Mouse (Mus musculus) bone marrow macrophage, adult 2 months (primary cell): ENCODE data around the gene Ttk. TPM values are rescaled to one million over a fixed set of nuclear protein-coding genes. Genes with fewer than 3 reads are reported as not detected.

Experiments used
- H3K27ac ChIP-seq: 2 replicates; pipeline ENCODE4 v1.5.1; 2012; ENCODE audit warnings: low read depth, low read length; ENCODE audit not compliant: insufficient read depth
- H3K4me1 ChIP-seq: 2 replicates; pipeline ENCODE4 v1.6.1; 2012; ENCODE audit warnings: low read length; ENCODE audit not compliant: control insufficient read depth, insufficient read depth
- H3K4me3 ChIP-seq: 2 replicates; pipeline ENCODE4 v1.5.1; 2012; ENCODE audit warnings: mild to moderate bottlenecking, low read length, moderate library complexity; ENCODE audit not compliant: insufficient read depth
- CTCF ChIP-seq: IDR thresholded peaks from 2 replicates; pipeline ENCODE4 v1.5.1; 2012; ENCODE audit warnings: low read depth, mild to moderate bottlenecking, low read length, moderate library complexity
- POLR2A ChIP-seq: IDR thresholded peaks from 2 replicates; pipeline ENCODE4 v1.6.1; 2012; ENCODE audit warnings: mild to moderate bottlenecking, low read depth, low read length, borderline replicate concordance
- polyA plus RNA-seq: library from polyadenylated mRNA; stranded (reverse); fragments of >200 nt; gene quantifications from 2 replicates; pipeline ENCODE4 v1.2.4, GENCODE M21; 2012; ENCODE audit not compliant: missing spikeins, insufficient read depth, insufficient read length

The Ttk gene
- polyA plus RNA-seq, 1 experiment: 11.4 TPM

DNA sequence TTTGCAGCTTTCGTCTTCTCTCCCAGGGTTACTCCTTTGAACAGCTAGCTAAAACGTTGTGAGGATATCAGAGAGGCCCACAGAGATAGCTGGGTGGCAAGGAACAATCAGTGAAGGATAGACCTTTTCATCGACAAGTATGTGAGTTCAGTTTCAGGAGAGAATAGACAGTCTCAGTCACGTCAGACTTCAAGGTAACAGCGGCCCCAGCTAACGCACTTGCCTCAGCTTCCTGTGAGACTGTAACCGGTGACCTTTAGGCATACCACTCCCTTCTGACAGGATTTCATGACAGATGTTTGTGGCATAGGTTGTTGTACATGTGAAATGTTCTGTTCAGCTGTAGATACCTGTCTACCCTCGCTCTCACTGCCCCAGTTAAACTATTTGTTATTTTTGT lies 58.6 kb downstream of the Ttk start:
- Histone ChIP-seq H3K27ac (no peak overlapping the region), H3K4me3 (no peak overlapping the region), H3K4me1 (peaks cover 8% of the 10 kb centered on the region)
- TF ChIP-seq POLR2A: no peak
- no peak for TF ChIP-seq CTCF

DNA sequence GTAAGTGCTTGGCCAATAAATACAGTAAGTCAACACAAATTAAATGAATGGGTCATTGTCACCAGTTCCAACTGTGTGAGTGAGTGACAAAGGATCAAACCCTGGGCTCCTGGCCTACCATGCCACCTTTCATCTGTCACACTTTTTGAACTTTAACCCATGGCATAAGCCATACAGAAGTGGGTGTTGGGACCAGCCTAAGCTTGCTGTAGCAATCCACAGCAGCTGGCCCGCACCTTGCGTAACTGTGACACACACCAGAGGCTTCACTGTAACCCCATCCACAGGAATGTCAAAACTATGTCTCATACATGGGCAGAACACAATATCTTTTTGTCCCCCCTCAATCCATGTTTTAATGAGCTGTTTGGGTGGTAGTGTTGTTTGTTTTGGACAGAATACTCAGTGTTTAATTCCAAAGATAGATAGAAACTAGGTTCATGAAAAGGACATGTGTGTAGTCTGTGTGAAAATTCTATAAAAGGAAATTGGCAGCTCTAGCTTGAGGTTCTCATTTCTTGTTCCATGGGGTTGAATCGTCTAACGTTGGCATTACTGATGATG lies 59.4 kb downstream of the Ttk start:
- TF ChIP-seq POLR2A: no peak
- no peak for TF ChIP-seq CTCF
- Histone ChIP-seq H3K27ac (no peak overlapping the region), H3K4me1 (peaks cover 8% of the 10 kb centered on the region), H3K4me3 (no peak overlapping the region)

DNA sequence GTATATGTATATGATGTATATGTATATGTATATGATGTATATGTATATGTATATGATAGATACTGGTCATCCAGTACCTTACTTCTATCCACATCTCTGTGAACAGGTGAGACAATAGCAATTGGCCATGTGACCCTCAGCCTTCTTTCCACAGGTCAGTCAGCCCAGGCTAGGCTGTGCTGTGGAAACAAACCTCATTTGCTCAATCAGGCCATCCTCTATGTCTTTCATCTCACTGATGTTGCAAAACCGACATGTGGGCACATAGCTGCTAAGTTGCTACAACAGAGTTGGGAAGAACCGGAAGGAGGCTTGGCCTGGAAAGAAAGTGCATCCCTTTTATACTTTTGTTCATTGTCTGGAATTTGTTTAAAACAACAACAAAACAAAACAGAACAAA lies 67.6 kb downstream of the Ttk start:
- H3K4me3 ChIP-seq: no peak overlapping the region
- no peak for TF ChIP-seq CTCF
- no peak for TF ChIP-seq POLR2A
- H3K4me1 ChIP-seq: no peaks in the 10 kb centered on the region
- H3K27ac ChIP-seq: no peak overlapping the region

DNA sequence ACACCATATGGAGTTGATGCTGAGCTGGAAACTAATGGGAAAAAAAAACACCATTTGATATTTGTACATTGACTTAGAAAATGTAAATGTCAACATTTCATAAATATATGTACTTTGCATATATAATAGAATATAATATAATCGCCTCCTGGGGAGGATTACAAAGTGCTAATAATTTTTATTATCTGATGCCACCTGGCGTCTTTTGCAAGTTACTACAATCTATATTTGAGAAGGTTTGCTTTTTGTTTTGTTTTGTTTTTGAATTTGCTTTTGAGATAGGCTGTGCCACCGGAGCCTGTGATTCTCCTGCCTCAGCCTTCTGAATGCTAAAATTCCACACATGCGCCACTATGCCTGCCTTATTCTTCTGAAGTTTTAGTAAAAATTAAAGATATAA lies 71.3 kb downstream of the Ttk start:
- no peak overlapping the region for H3K27ac ChIP-seq
- TF ChIP-seq POLR2A (no peak), CTCF (no peak)
- no peak overlapping the region for H3K4me3 ChIP-seq
- H3K4me1 ChIP-seq: no peaks in the 10 kb centered on the region

DNA sequence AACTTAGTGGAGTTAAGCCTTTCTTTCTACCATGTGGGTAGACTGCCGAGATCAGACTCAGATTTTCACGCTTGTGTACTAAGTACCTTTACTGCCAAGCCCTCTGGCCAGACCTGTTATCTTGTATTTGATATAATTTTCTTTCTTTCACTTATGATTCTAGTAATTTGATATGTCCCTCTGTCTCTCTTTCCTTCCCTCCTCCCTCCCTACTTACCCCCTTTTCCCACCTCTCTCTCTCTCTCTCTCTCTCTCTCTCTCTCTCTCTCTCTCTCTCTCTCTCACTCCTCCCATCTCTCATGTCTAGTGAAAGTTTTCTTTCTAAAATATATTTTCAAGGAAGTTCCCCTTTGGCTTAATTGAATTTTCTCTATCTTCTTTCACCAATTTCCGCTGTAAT lies 72.5 kb downstream of the Ttk start:
- no peak for TF ChIP-seq POLR2A
- no peak for TF ChIP-seq CTCF
- H3K27ac ChIP-seq: no peak overlapping the region
- H3K4me3 ChIP-seq: no peak overlapping the region
- H3K4me1 ChIP-seq: no peaks in the 10 kb centered on the region

DNA sequence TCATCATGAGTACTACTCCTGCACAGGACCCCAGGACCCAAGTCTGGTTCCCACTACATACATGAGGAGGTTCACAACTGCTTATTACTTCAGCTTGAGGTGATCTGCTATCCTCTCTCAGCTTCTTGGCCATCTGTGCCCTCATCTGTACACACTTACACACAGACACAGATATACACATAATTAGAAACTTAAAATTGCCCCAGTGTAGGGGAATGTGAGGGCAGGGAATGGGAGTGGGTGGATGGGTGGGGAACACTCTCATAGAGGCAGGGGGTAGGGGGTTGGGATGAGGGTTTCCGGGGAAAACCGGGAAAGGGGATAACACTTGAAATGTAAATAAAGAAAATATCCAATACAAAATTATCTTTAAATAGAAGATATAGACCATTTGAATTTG lies 75.3 kb downstream of the Ttk start:
- TF ChIP-seq CTCF: no peak
- no peak for TF ChIP-seq POLR2A
- no peak overlapping the region for H3K4me3 ChIP-seq
- no peak overlapping the region for H3K27ac ChIP-seq
- H3K4me1 ChIP-seq: no peaks in the 10 kb centered on the region

DNA sequence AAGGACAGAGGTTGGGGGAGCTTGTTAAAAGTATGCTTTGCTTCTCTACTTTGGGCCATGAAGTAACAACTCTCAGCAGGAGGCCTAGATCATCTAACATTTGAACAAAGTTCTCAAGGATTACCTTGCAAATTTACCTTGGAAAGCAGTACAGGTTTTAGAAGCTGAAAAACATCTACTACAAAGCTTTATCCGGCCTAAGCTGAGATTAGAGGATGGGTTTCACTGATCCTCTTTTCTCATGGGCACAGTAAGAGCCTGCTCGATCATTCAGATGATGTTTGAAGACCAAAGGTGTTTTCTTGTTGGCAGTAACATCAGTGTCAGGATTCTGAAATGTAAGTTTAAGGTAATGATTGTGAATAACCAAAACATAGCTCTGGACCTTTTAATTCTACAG lies 76.4 kb downstream of the Ttk start:
- TF ChIP-seq POLR2A (no peak), CTCF (no peak)
- no peaks in the 10 kb centered on the region for H3K4me1 ChIP-seq
- H3K4me3 ChIP-seq: no peak overlapping the region
- no peak overlapping the region for H3K27ac ChIP-seq

Other genes starting within 250 kb of the Ttk start
- gene Elovl4, start 28.4 kb upstream of the Ttk start, polyA plus RNA-seq: not detected in 2 replicates
- 9.8 and 16.0 TPM in 2 replicates for gene Bckdhb, start 90.5 kb downstream of the Ttk start, polyA plus RNA-seq